Mouse (Mus musculus) CH12.LX (cell line): ENCODE results near the gene Zkscan6. TPM values are rescaled to one million over a fixed set of nuclear protein-coding genes. Genes with fewer than 3 reads are reported as not detected.

Source experiments
- DNase-seq: peaks from one replicate; pipeline ENCODE4 v3.0.0-alpha.2; 2013; ENCODE audit errors: extremely low read depth
- H3K27ac ChIP-seq: 2 replicates; pipeline ENCODE4 v1.5.1; 2012; ENCODE audit warnings: low read depth, mild to moderate bottlenecking, control low read depth, moderate library complexity; ENCODE audit not compliant: insufficient read depth
- H3K27me3 ChIP-seq: replicated peaks from 2 replicates; pipeline ENCODE3; 2012; ENCODE audit warnings: inconsistent platforms
- H3K36me3 ChIP-seq, 2 experiments: replicated peaks in 1 of 2; 2 replicates each; pipeline versions ENCODE3 to v1.6.1; 2012; ENCODE audit warnings: inconsistent platforms in 1 of 2, low read length in 1 of 2, mild to moderate bottlenecking in 1 of 2, mixed read lengths in 1 of 2, moderate library complexity in 1 of 2; ENCODE audit not compliant: control insufficient read depth in 1 of 2, insufficient read depth in 1 of 2
- H3K4me1 ChIP-seq, 2 experiments: 2 replicates each; pipeline ENCODE4 v1.6.1; 2012; ENCODE audit warnings: inconsistent platforms in 1 of 2, moderate library complexity in 1 of 2; ENCODE audit not compliant: insufficient read depth in 2 of 2, control insufficient read depth in 1 of 2
- H3K4me2 ChIP-seq: 2 replicates; pipeline ENCODE4 v1.6.1; 2012; ENCODE audit warnings: low read depth, mild to moderate bottlenecking, control low read depth; ENCODE audit not compliant: poor library complexity, insufficient read depth, severe bottlenecking
- H3K4me3 ChIP-seq, 3 experiments: fragments of 150-350 bp in 1 of 3; sonication (generic) in 1 of 3; replicated peaks in 1 of 3; 2 replicates each; pipeline versions ENCODE3 to v1.5.1; 2011 to 2012; ENCODE audit warnings: low read depth in 2 of 3, low read length in 2 of 3, mild to moderate bottlenecking in 2 of 3, moderate library complexity in 2 of 3, control low read depth in 1 of 3, improper control_type of control experiment in 1 of 3, inconsistent platforms in 1 of 3, mixed read lengths in 1 of 3; ENCODE audit not compliant: poor library complexity in 1 of 3
- H3K79me2 ChIP-seq: replicated peaks from 2 replicates; pipeline ENCODE4 v1.6.1; 2012; ENCODE audit warnings: mild to moderate bottlenecking, moderate library complexity; ENCODE audit not compliant: control insufficient read depth, poor library complexity, insufficient read depth, severe bottlenecking; ENCODE audit errors: extremely low read depth
- H3K9ac ChIP-seq: 2 replicates; pipeline ENCODE4 v1.6.1; 2012; ENCODE audit warnings: low read depth, mild to moderate bottlenecking, control low read depth, moderate library complexity; ENCODE audit not compliant: insufficient read depth
- H3K9me3 ChIP-seq: replicated peaks from 2 replicates; pipeline ENCODE3; 2012; ENCODE audit warnings: low read length, inconsistent platforms, mixed read lengths
- BHLHE40 ChIP-seq: IDR thresholded peaks from 2 replicates; pipeline ENCODE4 v1.6.1; 2011; ENCODE audit warnings: mild to moderate bottlenecking, low read depth, low read length, improper control_type of control experiment
- CHD1 ChIP-seq: IDR thresholded peaks from 2 replicates; pipeline ENCODE4 v1.6.1; 2012; ENCODE audit warnings: low read depth, low read length, improper control_type of control experiment, inconsistent platforms
- ETS1 ChIP-seq: conservative IDR thresholded peaks from 2 replicates; pipeline ENCODE4 v1.6.1; 2012; ENCODE audit warnings: low read depth, mild to moderate bottlenecking, inconsistent platforms, low read length, improper control_type of control experiment, moderate library complexity
- IRF4 ChIP-seq: IDR thresholded peaks from 2 replicates; pipeline ENCODE4 v1.6.1; 2014; ENCODE audit warnings: low read depth, mild to moderate bottlenecking, inconsistent platforms, low read length, improper control_type of control experiment
- JUND ChIP-seq: conservative IDR thresholded peaks from 2 replicates; pipeline ENCODE4 v1.6.1; 2011; ENCODE audit warnings: low read depth, low read length, improper control_type of control experiment
- KAT2A ChIP-seq: IDR thresholded peaks from 2 replicates; pipeline ENCODE4 v1.6.1; 2012; ENCODE audit warnings: low read length, improper control_type of control experiment, inconsistent platforms; ENCODE audit not compliant: insufficient replicate concordance
- MAFK ChIP-seq: IDR thresholded peaks from 2 replicates; pipeline ENCODE4 v1.6.1; 2011; ENCODE audit warnings: low read length, improper control_type of control experiment; ENCODE audit not compliant: insufficient replicate concordance
- MAZ ChIP-seq: IDR thresholded peaks from 2 replicates; pipeline ENCODE4 v1.6.1; 2012; ENCODE audit warnings: low read depth, mild to moderate bottlenecking, inconsistent platforms, low read length, improper control_type of control experiment, moderate library complexity
- MXI1 ChIP-seq: IDR thresholded peaks from 2 replicates; pipeline ENCODE4 v1.6.1; 2011; ENCODE audit warnings: mild to moderate bottlenecking, low read depth, low read length, improper control_type of control experiment
- NELFE ChIP-seq: IDR thresholded peaks from 2 replicates; pipeline ENCODE4 v1.6.1; 2011; ENCODE audit warnings: low read depth, low read length, improper control_type of control experiment
- NRF1 ChIP-seq: IDR thresholded peaks from 2 replicates; pipeline ENCODE4 v1.6.1; 2014; ENCODE audit warnings: low read depth, mild to moderate bottlenecking, inconsistent platforms, low read length, improper control_type of control experiment, moderate library complexity
- POLR2AphosphoS2 ChIP-seq: IDR thresholded peaks from 2 replicates; pipeline ENCODE4 v1.6.1; 2011; ENCODE audit warnings: low read depth, low read length, improper control_type of control experiment
- SMC3 ChIP-seq: IDR thresholded peaks from 2 replicates; pipeline ENCODE4 v1.6.1; 2011; ENCODE audit warnings: low read depth, low read length, improper control_type of control experiment
- ZMIZ1 ChIP-seq: IDR thresholded peaks from 2 replicates; pipeline ENCODE4 v1.6.1; 2012; ENCODE audit warnings: low read depth, mild to moderate bottlenecking, inconsistent platforms, low read length, improper control_type of control experiment
- ZNF384 ChIP-seq: IDR thresholded peaks from 2 replicates; pipeline ENCODE4 v1.6.1; 2012; ENCODE audit warnings: low read depth, low read length, improper control_type of control experiment, inconsistent platforms
- dilution Hi-C: fragments of 300-500 bp; cut with MboI; formaldehyde crosslinking; loops from 2 replicates; pipeline ENCODE4 v1.14.3; 2020; ENCODE audit warnings: low sequenced_read_pairs; ENCODE audit not compliant: extremely low pct_unique_long_range_greater_than_20kb, extremely low pct_ligation_motif_present
- in situ Hi-C: fragments of 300-500 bp; cut with MboI; formaldehyde crosslinking; loops from 3 replicates; pipeline ENCODE4 v1.14.3; 2019; ENCODE audit warnings: low sequenced_read_pairs, low pct_ligation_motif_present, low pct_unique_long_range_greater_than_20kb, mixed read lengths
- polyA plus RNA-seq: library from polyadenylated mRNA; unstranded; fragments of >175 nt; gene quantifications from 2 replicates; pipeline ENCODE4 v1.2.1, GENCODE M21; 2012; ENCODE audit warnings: low read depth; ENCODE audit not compliant: insufficient read length
- total RNA-seq, 2 experiments: library from RNA; depleted of rRNA; stranded (reverse); fragments of 300-350 nt in 1 of 2; fragments of >200 nt in 1 of 2; gene quantifications; 2 replicates each; pipeline ENCODE4 v1.2.3; 2012 to 2014

Gene Zkscan6
- total and polyA plus RNA-seq, 3 experiments = 15.8 to 20.5 (median 16.6) TPM

GRCm38 (mm10) chr11:65768445-65768844 is 38.5 kb upstream of the Zkscan6 start:
- DNase-seq = no peak
- Histone ChIP-seq H3K36me3 (peaks cover 0 to 29% of the 10 kb centered on the region in 2 experiments), H3K27me3 (no peaks in the 10 kb centered on the region), H3K27ac (no peak overlapping the region), H3K9ac (no peak overlapping the region), H3K79me2 (peaks cover 7% of the 10 kb centered on the region), H3K9me3 (no peaks in the 10 kb centered on the region), H3K4me2 (no peak overlapping the region), H3K4me1 (peaks cover 0 to 8% of the 10 kb centered on the region in 2 experiments; a peak in 1 of 4 replicates), H3K4me3 (no peak overlapping the region)
- in situ Hi-C loops = no loop called here
- dilution Hi-C loops = no loop called here
- TF ChIP-seq CHD1 (no peak), NRF1 (no peak), MXI1 (no peak), IRF4 (no peak), NELFE (no peak), KAT2A (no peak)
- TF ChIP-seq, all 38 proteins: peak for 0

DNA sequence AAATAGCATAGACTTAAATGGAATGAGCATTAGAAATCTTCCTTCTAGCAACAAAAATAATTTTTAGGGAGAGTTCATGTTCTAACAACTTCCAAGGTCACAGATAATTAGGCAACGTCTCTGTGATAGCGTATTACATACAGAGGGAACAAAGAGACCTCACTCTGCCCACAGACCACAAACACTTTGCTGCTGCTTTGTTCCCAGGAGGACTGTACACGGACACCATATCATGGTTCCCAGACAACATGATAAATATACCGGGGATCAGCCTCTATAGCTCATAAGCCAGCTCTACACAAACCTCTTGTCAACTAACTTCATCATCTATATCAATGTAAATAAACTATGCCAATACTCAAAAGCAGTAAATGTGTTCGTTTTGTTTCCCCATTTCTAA is 37.0 kb upstream of the Zkscan6 start:
- H3K9me3 ChIP-seq = no peaks in the 10 kb centered on the region
- in situ Hi-C loops (no loop called here), dilution Hi-C loops (no loop called here)
- H3K4me2 ChIP-seq = no peak overlapping the region
- no peak overlapping the region for H3K9ac ChIP-seq
- H3K4me1 ChIP-seq = peaks cover 0 to 8% of the 10 kb centered on the region in 2 experiments; a peak in 1 of 4 replicates
- no peak for TF ChIP-seq MAFK
- no peak for TF ChIP-seq SMC3
- no peak for TF ChIP-seq JUND
- no peak for TF ChIP-seq POLR2AphosphoS2
- no peak for TF ChIP-seq BHLHE40
- TF ChIP-seq ZNF384 = no peak
- no peak for TF ChIP-seq MAZ
- TF ChIP-seq ETS1 = no peak
- no peak for TF ChIP-seq ZMIZ1
- no peak overlapping the region for H3K27ac ChIP-seq
- no peak for DNase-seq
- H3K79me2 ChIP-seq = peaks cover 9% of the 10 kb centered on the region
- H3K27me3 ChIP-seq = no peaks in the 10 kb centered on the region
- H3K4me3 ChIP-seq = no peak overlapping the region
- H3K36me3 ChIP-seq = peaks cover 0 to 28% of the 10 kb centered on the region in 2 experiments
